Mouse (Mus musculus) kidney, adult 2 months (tissue): ENCODE data around the gene Wasf1.

Source experiments
- CTCF ChIP-seq: fragments of 200-500 bp; conservative IDR thresholded peaks from 2 replicates; pipeline ENCODE4 v1.5.1; 2011; ENCODE audit warnings: low read depth, mild to moderate bottlenecking, control low read depth, low read length, moderate library complexity, mixed read lengths; ENCODE audit not compliant: insufficient read depth, insufficient read length
- POLR2A ChIP-seq: fragments of 200-500 bp; IDR thresholded peaks from one replicate; pipeline ENCODE4 v1.6.1; 2011; ENCODE audit warnings: low read depth, low read length, control low read depth

GRCm38 (mm10) chr10:40942688-40943087, 59.4 kb downstream of the Wasf1 start:
- TF ChIP-seq CTCF = no peak
- no peak for TF ChIP-seq POLR2A
